Mouse (Mus musculus) kidney, adult 2 months (tissue): ENCODE data around the gene Adcy2.

Source experiments
- CTCF ChIP-seq: fragments of 200-500 bp; conservative IDR thresholded peaks from 2 replicates; pipeline ENCODE4 v1.5.1; 2011; ENCODE audit warnings: low read depth, mild to moderate bottlenecking, control low read depth, low read length, moderate library complexity, mixed read lengths; ENCODE audit not compliant: insufficient read depth, insufficient read length
- POLR2A ChIP-seq: fragments of 200-500 bp; IDR thresholded peaks from one replicate; pipeline ENCODE4 v1.6.1; 2011; ENCODE audit warnings: low read depth, low read length, control low read depth

DNA sequence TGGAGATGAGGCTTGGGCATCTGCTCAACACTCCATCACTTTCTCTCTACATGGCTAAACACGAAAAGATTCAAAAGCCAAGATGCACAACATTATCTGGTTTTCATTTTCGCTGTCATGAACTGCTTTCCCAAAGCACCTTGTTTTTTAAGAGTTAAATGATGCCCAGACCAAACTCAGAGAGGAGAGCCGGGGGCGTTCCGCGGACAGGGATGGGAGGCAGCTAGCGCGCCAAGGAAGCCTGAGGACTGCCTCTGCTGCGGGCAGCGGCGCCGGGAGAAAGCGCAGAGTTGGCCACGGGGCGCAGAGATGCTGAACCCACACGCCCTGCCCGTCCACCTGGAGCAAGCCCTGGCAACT lies 803 bp downstream of the Adcy2 start:
- TF ChIP-seq CTCF, result no peak
- TF ChIP-seq POLR2A, result no peak
